Mouse (Mus musculus) erythroblast, embryonic 14.5 days (primary cell): Measurements from ENCODE around the gene Cdh1.

Source experiments
- GATA1 ChIP-seq: IDR thresholded peaks from 2 replicates; pipeline ENCODE4 v1.6.1; 2012; ENCODE audit warnings: low read length, inconsistent platforms, mixed read lengths
- TAL1 ChIP-seq: IDR thresholded peaks from 3 replicates; pipeline ENCODE4 v1.6.1; 2012; ENCODE audit warnings: low read length, inconsistent platforms, mixed read lengths

DNA sequence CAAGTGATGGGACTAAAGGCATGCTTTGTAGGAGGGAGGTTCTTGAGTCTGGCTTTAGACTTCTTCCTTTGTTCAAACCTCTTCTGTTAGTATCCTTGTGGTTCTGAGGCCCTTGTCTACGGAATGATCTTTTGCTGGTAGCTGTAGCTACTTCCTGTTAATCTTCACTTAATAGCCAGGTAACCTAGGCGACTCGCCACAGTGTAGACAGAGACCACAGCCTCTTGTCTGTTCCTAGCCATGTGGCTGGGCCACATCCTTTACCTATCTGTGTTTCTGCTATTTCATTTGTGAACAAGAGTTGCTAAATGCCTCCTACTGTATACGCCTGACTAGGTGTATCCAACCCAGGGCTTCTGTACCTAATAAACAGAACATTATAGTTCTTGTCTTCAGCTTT is 39.9 kb downstream of the Cdh1 start:
- no peak for TF ChIP-seq GATA1
- TF ChIP-seq TAL1, result no peak
